Mouse (Mus musculus) CD4-positive, CD25-positive, alpha-beta regulatory T cell, adult 4 months (primary cell): ENCODE results near the gene Mybpc2. TPM values are rescaled to one million over a fixed set of nuclear protein-coding genes. Genes with fewer than 3 reads are reported as not detected.

Experiments used
- ATAC-seq: one replicate; pipeline ENCODE4 v1.8.0; 2017
- polyA plus RNA-seq, 2 experiments: library from polyadenylated mRNA; unstranded; fragments of 100-300 nt; shearing (Covaris generic); gene quantifications; one replicate each; pipeline ENCODE4 v1.2.1; 2017

Mybpc2 gene
- polyA plus RNA-seq, 2 experiments from 2014 or later = not detected

- ATAC-seq = no peak
These were observed 21.8 kb upstream of the Mybpc2 start for GRCm38 (mm10) chr7:44546274-44546673.

GRCm38 (mm10) chr7:44543071-44543470 lies 18.6 kb upstream of the Mybpc2 start:
- ATAC-seq = no peak

- no peak for ATAC-seq
These were observed 18.1 kb upstream of the Mybpc2 start for GRCm38 (mm10) chr7:44542555-44542954.

- no peak for ATAC-seq
These were observed 14.5 kb upstream of the Mybpc2 start for GRCm38 (mm10) chr7:44538756-44539624.

GRCm38 (mm10) chr7:44537496-44537895 lies 13.0 kb upstream of the Mybpc2 start:
- no peak for ATAC-seq

- ATAC-seq = no peak
These were observed 12.6 kb upstream of the Mybpc2 start for GRCm38 (mm10) chr7:44537009-44537408.

- no peak for ATAC-seq
These were observed 12.1 kb upstream of the Mybpc2 start for GRCm38 (mm10) chr7:44536590-44536968.

- no peak for ATAC-seq
These were observed 11.5 kb upstream of the Mybpc2 start for GRCm38 (mm10) chr7:44535657-44536589.

GRCm38 (mm10) chr7:44534656-44535441 lies 10.4 kb upstream of the Mybpc2 start:
- ATAC-seq = no peak

GRCm38 (mm10) chr7:44534242-44534641 lies 9.8 kb upstream of the Mybpc2 start:
- no peak for ATAC-seq

GRCm38 (mm10) chr7:44533746-44534045 lies 9.2 kb upstream of the Mybpc2 start:
- ATAC-seq = no peak

GRCm38 (mm10) chr7:44532918-44533745 lies 8.7 kb upstream of the Mybpc2 start:
- no peak for ATAC-seq

GRCm38 (mm10) chr7:44531946-44532732 lies 7.7 kb upstream of the Mybpc2 start, which contains the start of gene Spib:
Gene Spib (minus strand): TSS chr7:44532071.
- ATAC-seq = no peak

- no peak for ATAC-seq
These were observed 6.8 kb upstream of the Mybpc2 start for GRCm38 (mm10) chr7:44531207-44531606.

GRCm38 (mm10) chr7:44530507-44530906 lies 6.1 kb upstream of the Mybpc2 start:
- ATAC-seq = no peak

GRCm38 (mm10) chr7:44529518-44529917 lies 5.1 kb upstream of the Mybpc2 start:
- ATAC-seq = no peak

- peak; percentile 66 for ATAC-seq
These were observed 3.3 kb upstream of the Mybpc2 start for GRCm38 (mm10) chr7:44527483-44528398.

GRCm38 (mm10) chr7:44526414-44527154 lies 2.1 kb upstream of the Mybpc2 start:
- no peak for ATAC-seq
